Mouse (Mus musculus): ENCODE results near the gene App. TPM values are rescaled to one million over a fixed set of nuclear protein-coding genes. Genes with fewer than 3 reads are reported as not detected.

The App gene
- total RNA-seq, 2 experiments from 2014 or later: 63.2 to 121 TPM

GRCm38 (mm10) chr16:85127661-85128346 lies 45.8 kb downstream of the App start:
- no peak for ATAC-seq (replicated peaks; ENCODE audit: poor library complexity, severe bottlenecking)

GRCm38 (mm10) chr16:85124649-85125048 lies 48.9 kb downstream of the App start:
- peak; percentile 62 for ATAC-seq (replicated peaks; ENCODE audit: poor library complexity, severe bottlenecking)

GRCm38 (mm10) chr16:85121983-85122382 lies 51.6 kb downstream of the App start:
- peak; percentile 43 for ATAC-seq (replicated peaks; ENCODE audit: poor library complexity, severe bottlenecking)

GRCm38 (mm10) chr16:85118916-85119315 lies 54.6 kb downstream of the App start:
- ATAC-seq (replicated peaks; ENCODE audit: poor library complexity, severe bottlenecking): no peak

- no peak for ATAC-seq (replicated peaks; ENCODE audit: poor library complexity, severe bottlenecking)
These were observed 56.0 kb downstream of the App start for GRCm38 (mm10) chr16:85117541-85117940.

GRCm38 (mm10) chr16:85115837-85116236 lies 57.7 kb downstream of the App start:
- no peak for ATAC-seq (replicated peaks; ENCODE audit: poor library complexity, severe bottlenecking)

GRCm38 (mm10) chr16:85114742-85115141 lies 58.8 kb downstream of the App start:
- no peak for ATAC-seq (replicated peaks; ENCODE audit: poor library complexity, severe bottlenecking)

- peak; percentile 99 for ATAC-seq (replicated peaks; ENCODE audit: poor library complexity, severe bottlenecking)
These were observed 59.6 kb downstream of the App start for GRCm38 (mm10) chr16:85113941-85114340.

- no peak for ATAC-seq (replicated peaks; ENCODE audit: poor library complexity, severe bottlenecking)
These were observed 61.3 kb downstream of the App start for GRCm38 (mm10) chr16:85112254-85112653.

- no peak for ATAC-seq (replicated peaks; ENCODE audit: poor library complexity, severe bottlenecking)
These were observed 63.1 kb downstream of the App start for GRCm38 (mm10) chr16:85110428-85110827.

- ATAC-seq (replicated peaks; ENCODE audit: poor library complexity, severe bottlenecking): no peak
These were observed 65.1 kb downstream of the App start for GRCm38 (mm10) chr16:85108486-85108885.

GRCm38 (mm10) chr16:85106644-85107323 lies 66.8 kb downstream of the App start:
- ATAC-seq (replicated peaks; ENCODE audit: poor library complexity, severe bottlenecking): no peak

- no peak for ATAC-seq (replicated peaks; ENCODE audit: poor library complexity, severe bottlenecking)
These were observed 68.0 kb downstream of the App start for GRCm38 (mm10) chr16:85105603-85106002.

GRCm38 (mm10) chr16:85103116-85103787 lies 70.3 kb downstream of the App start:
- ATAC-seq (replicated peaks; ENCODE audit: poor library complexity, severe bottlenecking): 0 out of 2 replicates have a peak, but pooled peaks have one; percentile 9

GRCm38 (mm10) chr16:85101544-85101943 lies 72.0 kb downstream of the App start:
- no peak for ATAC-seq (replicated peaks; ENCODE audit: poor library complexity, severe bottlenecking)

- ATAC-seq (replicated peaks; ENCODE audit: poor library complexity, severe bottlenecking): no peak
These were observed 72.8 kb downstream of the App start for GRCm38 (mm10) chr16:85100806-85101205.

GRCm38 (mm10) chr16:85099487-85099886 lies 74.1 kb downstream of the App start:
- ATAC-seq (replicated peaks; ENCODE audit: poor library complexity, severe bottlenecking): no peak

GRCm38 (mm10) chr16:85099044-85099443 lies 74.5 kb downstream of the App start:
- peak; percentile 62 for ATAC-seq (replicated peaks; ENCODE audit: poor library complexity, severe bottlenecking)

- ATAC-seq (replicated peaks; ENCODE audit: poor library complexity, severe bottlenecking): no peak
These were observed 77.2 kb downstream of the App start for GRCm38 (mm10) chr16:85096396-85096795.

GRCm38 (mm10) chr16:85095923-85096322 lies 77.6 kb downstream of the App start:
- no peak for ATAC-seq (replicated peaks; ENCODE audit: poor library complexity, severe bottlenecking)

GRCm38 (mm10) chr16:85092644-85093091 lies 80.9 kb downstream of the App start:
- ATAC-seq (replicated peaks; ENCODE audit: poor library complexity, severe bottlenecking): no peak

All from granulocyte monocyte progenitor cell, adult 5-6 weeks (primary cell).